Mouse (Mus musculus): ENCODE results near the gene Adam6a. TPM values are rescaled to one million over a fixed set of nuclear protein-coding genes. Genes with fewer than 3 reads are reported as not detected.

Gene Adam6a
- not detected for polyA plus RNA-seq (2014; fragmentation: Illumina TruSeq; extraction: RNeasy Lipid Tissue Mini Kit (QIAGEN cat#74804); ENCODE audit: low read depth, low replicate concordance)

DNA sequence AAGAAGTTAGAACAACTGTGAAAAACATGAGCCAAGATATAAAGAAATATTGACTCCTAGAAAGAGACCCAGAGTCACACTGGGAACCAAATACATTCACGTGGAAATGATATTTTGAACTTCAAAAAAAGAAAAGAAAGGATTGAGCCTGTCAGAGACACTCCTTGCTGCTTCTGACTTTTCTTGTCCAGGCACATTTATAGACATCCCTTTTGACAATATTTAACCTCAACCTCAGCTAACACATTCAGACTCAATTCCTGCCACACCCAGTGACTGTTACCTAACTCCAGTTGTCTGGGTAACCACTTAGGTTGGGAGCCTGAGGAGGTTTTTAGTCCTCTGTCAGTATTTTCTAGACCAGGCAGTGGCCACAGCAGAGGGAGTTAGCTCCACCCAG is at the start of gene Adam6a:
TSS of gene Adam6a (plus strand) at position 301 of the 400 bp plus-strand sequence.

Other genes with a start within 250 kb of the Adam6a start
- gene Adam6b, start 54.4 kb upstream of the Adam6a start, polyA plus RNA-seq (2014; fragmentation: Illumina TruSeq; extraction: RNeasy Lipid Tissue Mini Kit (QIAGEN cat#74804); ENCODE audit: low read depth, low replicate concordance): not detected

Data from kidney, adult 10 weeks (tissue).